Mouse (Mus musculus): ENCODE results near the gene Cnrip1.

Gene Cnrip1

GRCm38 (mm10) chr11:17107359-17107758, 56.0 kb downstream of the Cnrip1 start:
- DNase-seq (ENCODE audit: low spot score) = no peak

- DNase-seq (ENCODE audit: low spot score) = no peak
Measured at GRCm38 (mm10) chr11:17112419-17113090, 61.2 kb downstream of the Cnrip1 start.

GRCm38 (mm10) chr11:17126418-17126817, 75.0 kb downstream of the Cnrip1 start:
- DNase-seq (ENCODE audit: low spot score) = no peak
